Mouse (Mus musculus) mouse embryonic stem cell (cell line): ENCODE measurements around the gene 0610030E20Rik.

Source experiments
- in situ Hi-C, 2 experiments: fragments of 300-500 bp; cut with MboI; formaldehyde crosslinking; loops; 1 replicate in 1 of 2; 3 replicates in 1 of 2; pipeline ENCODE4 v1.14.3; 2019 to 2020; ENCODE audit warnings: low sequenced_read_pairs in 2 of 2, low pct_unique_long_range_greater_than_20kb in 1 of 2, mixed read lengths in 1 of 2; ENCODE audit not compliant: unreplicated experiment in 1 of 2

Gene 0610030E20Rik

DNA sequence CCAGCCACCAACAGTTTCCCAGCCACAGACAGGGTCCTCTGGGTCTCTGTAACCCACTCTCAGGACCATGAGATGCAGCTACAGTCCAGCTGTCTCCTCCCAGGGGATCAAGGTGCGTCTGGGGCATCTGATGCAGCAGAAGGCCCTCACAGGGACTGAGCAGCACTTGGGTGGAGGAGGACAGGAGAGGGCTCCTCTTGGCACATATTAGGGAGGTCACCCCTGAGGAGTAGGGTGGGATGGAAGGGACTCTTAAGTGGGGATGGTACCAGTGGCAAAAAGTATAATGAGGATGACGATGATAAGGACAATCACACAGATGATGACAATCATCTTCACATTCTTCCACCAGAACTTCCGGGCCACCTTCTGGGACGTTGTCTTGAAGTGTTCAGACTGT lies 38.1 kb downstream of the 0610030E20Rik start:
- in situ Hi-C loops = loop anchor here in 1 of 2 experiments (5.0 kb wide), 1 partner anchor 203 kb away; no protein-coding TSS in a partner anchor

DNA sequence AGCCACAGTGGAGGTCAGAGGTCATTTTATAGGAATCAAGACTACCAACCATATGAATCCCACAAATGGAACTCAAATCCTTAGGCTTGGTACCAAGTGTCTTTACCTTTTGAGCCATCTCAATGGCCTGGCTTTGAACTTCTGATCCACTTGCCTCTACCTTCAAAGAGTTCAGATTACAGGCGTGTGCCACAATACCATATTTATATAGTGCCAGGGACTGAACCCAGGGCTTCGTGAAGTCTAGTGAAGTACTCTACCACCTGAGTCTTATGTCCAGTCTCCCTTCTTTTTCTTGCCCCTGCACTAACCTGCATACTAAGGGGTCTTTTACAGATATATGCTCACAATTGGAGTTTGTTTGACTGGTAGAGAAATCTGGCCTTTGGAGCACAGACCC lies 39.4 kb downstream of the 0610030E20Rik start:
- in situ Hi-C loops = loop anchor here in 1 of 2 experiments (5.0 kb wide), 1 partner anchor 204 kb away; no protein-coding TSS in a partner anchor

DNA sequence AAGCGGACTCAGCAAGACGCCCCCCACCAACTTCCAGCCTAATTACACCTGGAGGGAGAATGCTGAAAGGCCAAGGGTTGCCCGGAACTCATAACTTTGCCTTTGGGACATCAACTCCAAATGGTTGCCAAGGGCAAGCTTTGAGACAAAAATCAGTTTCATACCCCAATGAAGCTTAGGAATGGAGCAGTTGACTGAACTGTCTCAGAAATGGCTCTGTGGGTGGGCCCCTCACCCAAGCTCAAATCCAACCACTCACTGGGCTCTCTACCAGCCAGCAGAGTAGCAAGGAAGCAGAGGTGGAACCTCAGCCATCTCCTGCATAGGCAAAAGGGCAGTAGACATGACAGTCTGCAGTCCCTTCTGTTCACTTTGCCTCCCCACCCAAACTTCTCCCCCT lies 40.7 kb downstream of the 0610030E20Rik start:
- in situ Hi-C loops = loop anchor here in 1 of 2 experiments (5.0 kb wide), 1 partner anchor 206 kb away; no protein-coding TSS in a partner anchor

DNA sequence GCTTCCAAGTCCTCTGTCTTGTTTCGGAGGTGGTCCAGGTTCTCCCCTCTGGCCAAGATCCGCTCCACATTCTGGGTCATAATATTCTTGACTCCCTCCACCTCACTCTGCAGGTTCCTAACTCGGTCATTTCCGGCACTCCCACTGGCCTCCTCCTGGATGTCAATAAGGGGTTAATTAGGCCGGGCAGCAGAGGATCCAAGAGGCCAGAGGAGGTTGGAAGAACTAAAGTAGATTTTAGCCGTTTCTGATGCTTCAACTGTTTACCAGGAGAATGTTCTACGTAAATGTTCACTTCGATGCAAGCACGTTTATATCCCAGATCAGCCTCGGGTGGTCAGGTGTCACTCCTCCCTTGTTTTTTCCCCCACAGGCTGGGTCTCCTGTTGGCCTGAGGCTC lies 41.1 kb downstream of the 0610030E20Rik start:
- in situ Hi-C loops = loop anchor here in 1 of 2 experiments (5.0 kb wide), 1 partner anchor 206 kb away; no protein-coding TSS in a partner anchor

- in situ Hi-C loops = loop anchor here in 1 of 2 experiments (5.0 kb wide), 1 partner anchor 207 kb away; no protein-coding TSS in a partner anchor
These were observed 41.7 kb downstream of the 0610030E20Rik start for GRCm38 (mm10) chr6:72388791-72389329.

- in situ Hi-C loops = loop anchor here in 1 of 2 experiments (5.0 kb wide), 1 partner anchor 207 kb away; no protein-coding TSS in a partner anchor
These were observed 42.4 kb downstream of the 0610030E20Rik start for GRCm38 (mm10) chr6:72389471-72389940.

DNA sequence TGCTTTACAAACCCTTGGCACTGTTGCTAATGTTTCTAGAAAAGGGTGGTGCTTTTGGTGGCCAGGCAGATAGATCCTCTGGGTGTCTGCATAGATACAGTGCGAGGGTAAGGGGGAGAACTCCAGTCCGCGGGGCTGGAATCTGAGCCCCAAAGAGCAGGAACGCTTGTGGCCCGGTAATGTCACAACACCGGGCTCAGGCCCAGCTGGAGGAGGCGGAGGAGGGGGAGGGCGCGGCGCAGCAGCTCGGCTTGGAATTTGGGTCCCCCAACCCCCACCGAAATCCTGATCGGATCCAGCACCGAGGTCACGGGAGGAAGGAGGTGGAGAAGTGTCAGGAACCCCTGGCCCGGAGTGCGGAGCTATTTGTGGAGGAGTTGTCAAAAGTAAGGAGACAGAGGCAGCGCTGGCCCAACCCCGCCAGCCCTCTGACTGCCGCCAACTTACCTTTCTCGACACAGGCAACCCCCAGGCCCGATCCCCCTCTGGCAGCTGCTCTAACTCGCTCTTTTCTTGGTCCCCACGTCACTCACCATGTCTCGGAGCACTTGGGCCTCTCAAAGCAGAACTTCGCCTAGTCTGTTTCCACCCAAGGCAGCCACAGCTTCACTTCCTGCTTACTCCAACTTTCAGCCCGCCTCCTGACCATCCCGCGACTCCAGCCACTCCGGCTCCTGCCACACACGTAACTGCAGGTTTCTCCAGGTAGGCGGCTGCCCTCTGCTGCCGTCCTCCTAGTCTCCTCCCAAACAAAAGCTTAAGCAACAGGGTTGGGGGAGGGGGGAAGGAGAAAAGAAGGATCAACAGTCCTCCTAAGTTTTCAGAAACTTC lies 43.0 kb downstream of the 0610030E20Rik start, which contains the start of gene Vamp8:
TSS of gene Vamp8 (minus strand) at position 763 of the 831 bp plus-strand sequence.
- in situ Hi-C loops = loop anchor here in 1 of 2 experiments (5.0 kb wide), 1 partner anchor 208 kb away; no protein-coding TSS in a partner anchor

- in situ Hi-C loops = no loop called here
These were observed 43.8 kb downstream of the 0610030E20Rik start for GRCm38 (mm10) chr6:72390795-72391521.

GRCm38 (mm10) chr6:72392341-72392740 lies 45.2 kb downstream of the 0610030E20Rik start:
- in situ Hi-C loops = no loop called here

GRCm38 (mm10) chr6:72396837-72397251 lies 49.7 kb downstream of the 0610030E20Rik start:
- in situ Hi-C loops = no loop called here

GRCm38 (mm10) chr6:72399967-72400366 lies 52.9 kb downstream of the 0610030E20Rik start:
- in situ Hi-C loops = loop anchor here in 1 of 2 experiments (25.0 kb wide), 1 partner anchor 437 kb away; no protein-coding TSS in a partner anchor

DNA sequence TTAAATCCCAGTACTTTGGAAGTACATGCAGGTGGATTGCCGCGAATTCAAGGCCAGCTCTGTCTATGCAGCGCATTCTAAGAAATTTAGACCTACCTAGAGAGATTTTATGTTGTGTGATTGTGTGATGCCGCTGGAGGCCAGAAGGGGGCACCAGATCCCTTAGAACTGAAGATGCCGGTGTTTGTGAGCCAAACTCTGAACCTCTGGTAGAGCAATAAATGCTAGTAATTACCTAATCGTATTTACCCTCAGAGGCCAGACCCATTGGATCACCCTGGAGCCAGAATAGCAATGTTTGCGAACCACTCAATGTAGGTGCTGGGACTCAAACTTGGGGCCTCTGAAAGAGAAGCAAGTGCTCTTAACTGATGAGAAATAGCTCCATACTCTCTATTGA lies 54.8 kb downstream of the 0610030E20Rik start:
- in situ Hi-C loops = loop anchor here in 1 of 2 experiments (25.0 kb wide), 1 partner anchor 435 kb away; no protein-coding TSS in a partner anchor
